9 mouse cellular contexts compared by ENCODE assay signal in the genomic region with DNA sequence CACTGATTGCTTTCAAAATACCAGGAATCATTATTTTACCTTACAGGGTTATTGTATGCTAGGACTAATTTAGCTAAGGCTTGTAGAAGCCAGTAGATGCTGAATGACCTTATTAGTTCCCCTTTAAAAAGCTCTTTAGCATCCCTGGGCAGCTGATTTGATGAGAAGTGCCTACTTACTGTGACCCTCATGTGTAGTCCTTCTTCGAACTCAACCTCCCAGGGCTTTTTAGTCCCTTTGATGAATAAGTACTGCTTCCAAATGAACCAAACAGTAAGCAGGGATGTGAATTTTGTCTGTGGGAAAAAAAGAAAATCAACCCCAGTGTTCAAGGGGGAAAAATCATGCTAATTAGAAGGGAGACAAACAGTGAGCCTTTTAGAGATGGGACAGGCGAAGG. TPM values are rescaled to one million over a fixed set of nuclear protein-coding genes. Genes with fewer than 3 reads are reported as not detected.
DNase-seq lines count a peak whose midpoint lies in the region; ATAC-seq lines count a peak whose summit lies in the region.
"Had no signal": no experiment of that assay in that cellular context is flagged by ENCODE, and none has a peak within 500 bp of the region (broad histone marks: within the 10 kb centered on the region; RNA-seq: fewer than 3 reads in every experiment).

No protein-coding gene starts in this region.

- peaks cover 23% of the 10 kb centered on the region for H3K4me1 ChIP-seq in heart, embryonic 10.5 days
- H3K4me1 ChIP-seq in neural tube, embryonic 12.5 days: 0 out of 2 replicates have a peak, but pooled peaks cover 7% of the 10 kb centered on the region
- peaks cover 13% of the 10 kb centered on the region for H3K4me1 ChIP-seq in limb, embryonic 15.5 days
- H3K4me1 ChIP-seq in stomach, embryonic 16.5 days (ENCODE audit: control insufficient read depth, insufficient read depth, low read length): peaks cover 13% of the 10 kb centered on the region; the same call in 1 of the 2 replicates

- peak overlapping the region; percentile 46 for H3K4me3 ChIP-seq in heart, embryonic 10.5 days
- H3K4me3 ChIP-seq in neural tube, embryonic 12.5 days: no peak overlapping the region
- peak overlapping the region; percentile 29; the same call in 1 of the 2 replicates for H3K4me3 ChIP-seq in limb, embryonic 15.5 days
- H3K4me3 ChIP-seq in stomach, embryonic 16.5 days (replicated peaks; ENCODE audit: low read length): peak overlapping the region; percentile 39; the same call in 1 of the 2 replicates

- ATAC-seq in neural tube, embryonic 12.5 days (ENCODE audit: low FRiP score, low read depth): 0 out of 2 replicates have a peak, but pooled peaks have one; percentile 15
- ATAC-seq in limb, embryonic 15.5 days (ENCODE audit: insufficient number of reproducible peaks, low FRiP score, low TSS enrichment, low read depth): no peak
- ATAC-seq in stomach, embryonic 16.5 days (ENCODE audit: insufficient read depth, low FRiP score): no peak

- DNase-seq in heart, embryonic 10.5 days (ENCODE audit: low spot score): no peak
- no peak for DNase-seq in heart, postnatal 25 days (ENCODE audit: low spot score)
- no peak for DNase-seq in neural tube, embryonic 10.5 days (ENCODE audit: extremely low spot score, low spot score)
- DNase-seq in adrenal gland, postnatal 36 days: no peak
- DNase-seq in ovary, postnatal 10 days (ENCODE audit: low spot score): no peak
- DNase-seq: cerebellum, adult 9-10 months had no signal

- WGBS in heart, embryonic 10.5 days: 73% methylated on average over 2 of the region's 2 CpGs
- 77% methylated on average over 2 of the region's 2 CpGs for WGBS in neural tube, embryonic 12.5 days
- WGBS in limb, embryonic 15.5 days: 75% methylated on average over 2 of the region's 2 CpGs
- WGBS in stomach, embryonic 16.5 days: 87% methylated on average over 2 of the region's 2 CpGs

- no peak overlapping the region for H3K9ac ChIP-seq in neural tube, embryonic 12.5 days
- H3K9ac ChIP-seq in limb, embryonic 15.5 days: no peak overlapping the region
- H3K9ac ChIP-seq in stomach, embryonic 16.5 days (ENCODE audit: low read length): peak overlapping the region; percentile 67

- no peaks in the 10 kb centered on the region for H3K9me3 ChIP-seq in heart, embryonic 10.5 days
- H3K9me3 ChIP-seq in neural tube, embryonic 12.5 days: no peaks in the 10 kb centered on the region
- H3K9me3 ChIP-seq in limb, embryonic 15.5 days: no peaks in the 10 kb centered on the region
- H3K9me3 ChIP-seq in stomach, embryonic 16.5 days (replicated peaks; ENCODE audit: control insufficient read depth, low read length): no peaks in the 10 kb centered on the region

- intact Hi-C loops in heart, postnatal 25 days (cut with DNase I): no loop called here

- peak overlapping the region; percentile 84 for H3K27ac ChIP-seq in heart, embryonic 10.5 days
- no peak overlapping the region for H3K27ac ChIP-seq in neural tube, embryonic 12.5 days
- H3K27ac ChIP-seq in limb, embryonic 15.5 days: no peak overlapping the region
- peak overlapping the region; percentile 28; the same call in 1 of the 2 replicates for H3K27ac ChIP-seq in stomach, embryonic 16.5 days (ENCODE audit: low read length)

- H3K27me3 ChIP-seq in heart, embryonic 10.5 days (ENCODE audit: insufficient read depth, poor library complexity, severe bottlenecking): no peaks in the 10 kb centered on the region
- no peaks in the 10 kb centered on the region for H3K27me3 ChIP-seq in neural tube, embryonic 12.5 days (replicated peaks)
- no peaks in the 10 kb centered on the region for H3K27me3 ChIP-seq in limb, embryonic 15.5 days
- H3K27me3 ChIP-seq in stomach, embryonic 16.5 days (ENCODE audit: control insufficient read depth, insufficient read depth, low read length): no peaks in the 10 kb centered on the region

- no peaks in the 10 kb centered on the region for H3K36me3 ChIP-seq in heart, embryonic 10.5 days
- no peaks in the 10 kb centered on the region for H3K36me3 ChIP-seq in neural tube, embryonic 12.5 days
- H3K36me3 ChIP-seq in limb, embryonic 15.5 days: no peaks in the 10 kb centered on the region
- H3K36me3 ChIP-seq in stomach, embryonic 16.5 days (ENCODE audit: control insufficient read depth, insufficient read depth, low read length): no peaks in the 10 kb centered on the region

- peak overlapping the region; percentile 56 for H3K4me2 ChIP-seq in neural tube, embryonic 12.5 days (replicated peaks)
- no peak overlapping the region for H3K4me2 ChIP-seq in limb, embryonic 15.5 days
- H3K4me2 ChIP-seq in stomach, embryonic 16.5 days (ENCODE audit: low read depth, low read length): peak overlapping the region; percentile 60

RNA-seq across cellular contexts. Expression of a gene that starts 58.8 kb away (rescaled TPM):
- polyA plus RNA-seq in heart, embryonic 10.5 days (2016; fragmentation: Nextera tagmentation; extraction: Ambion mirVana): 36.3 and 51.3 TPM in 2 replicates
- total RNA-seq in heart, postnatal 25 days (2021): 10 to 100 TPM in 1 of 2 experiments, 1 to 10 TPM in 1; 9.9 to 11.5 TPM
- 35.5 and 35.9 TPM in 2 replicates for polyA plus RNA-seq in neural tube, embryonic 12.5 days (2016; fragmentation: Nextera tagmentation; extraction: Ambion mirVana)
- polyA plus RNA-seq in limb, embryonic 15.5 days (2015; fragmentation: Nextera tagmentation; extraction: Ambion mirVana): 36.8 and 39.0 TPM in 2 replicates
- polyA plus RNA-seq in stomach, embryonic 16.5 days (2015; fragmentation: Nextera tagmentation; extraction: Ambion mirVana): 38.0 and 38.6 TPM in 2 replicates
- 10 to 100 TPM; 13.7 to 23.8 TPM for total RNA-seq in adrenal gland, postnatal 36 days (2021)

Comparison
In these comparisons a context has a peak if more than half of its experiments do, and no peak if none do; other contexts are left out.
1. H3K27ac ChIP-seq: peak in heart, embryonic 10.5 days (single experiment) and stomach, embryonic 16.5 days (single experiment); none in neural tube, embryonic 12.5 days (single experiment) and limb, embryonic 15.5 days (single experiment).